In genomic region chr4:138119740-138120139, GRCm38 (mm10) we compare ENCODE assay signal across 8 mouse cellular contexts.
A peak's percentile ranks its signal among the peaks of the same experiment; 100 is the strongest.
DNase-seq lines count a peak whose midpoint lies in the region; ATAC-seq lines count a peak whose summit lies in the region.

No protein-coding gene starts in this region.

- peaks cover 5% of the 10 kb centered on the region for H3K4me1 ChIP-seq in heart, embryonic 12.5 days (replicated peaks)
- H3K4me1 ChIP-seq in hindbrain, embryonic 14.5 days (replicated peaks; ENCODE audit: control insufficient read depth, insufficient read depth, low read length) = no peaks in the 10 kb centered on the region

- H3K4me3 ChIP-seq in heart, embryonic 12.5 days = no peak overlapping the region
- H3K4me3 ChIP-seq in hindbrain, embryonic 14.5 days (replicated peaks; ENCODE audit: low read length) = no peak overlapping the region

- no peak overlapping the region for H3K27ac ChIP-seq in heart, embryonic 12.5 days (ENCODE audit: poor library complexity, severe bottlenecking)
- 0 out of 2 replicates have a peak overlapping the region, but pooled peaks have one; percentile 2 for H3K27ac ChIP-seq in hindbrain, embryonic 14.5 days

- peaks cover 62% of the 10 kb centered on the region for H3K36me3 ChIP-seq in heart, embryonic 12.5 days
- H3K36me3 ChIP-seq in hindbrain, embryonic 14.5 days (replicated peaks; ENCODE audit: control insufficient read depth, insufficient read depth) = peaks cover 33% of the 10 kb centered on the region

- peak; percentile 32 for DNase-seq in heart, postnatal 4 days
- peak; percentile 18 for DNase-seq in 3T3-L1 (ENCODE audit: low read depth, low spot score)
- peak; percentile 72 for DNase-seq in brain, adult 2 months (ENCODE audit: low read depth, low spot score)
- DNase-seq in hindbrain, embryonic 14.5 days (ENCODE audit: low spot score) = peak; percentile 57
- no peak for DNase-seq in urinary bladder, postnatal 25 days (ENCODE audit: low spot score)
- DNase-seq in right cerebral cortex, postnatal 36 days (ENCODE audit: low spot score in 2 of 2) = no peak
- no peak for DNase-seq in urinary bladder, adult 18-20 months (ENCODE audit: low spot score in 2 of 2)

- WGBS in heart, embryonic 12.5 days = 63% methylated on average over 10 of the region's 10 CpGs
- 46% methylated on average over 10 of the region's 10 CpGs for WGBS in hindbrain, embryonic 14.5 days

- H3K4me2 ChIP-seq in heart, embryonic 12.5 days = no peak overlapping the region
- H3K4me2 ChIP-seq in hindbrain, embryonic 14.5 days (replicated peaks) = no peak overlapping the region

- no peaks in the 10 kb centered on the region for H3K9me3 ChIP-seq in heart, embryonic 12.5 days (replicated peaks)
- no peaks in the 10 kb centered on the region for H3K9me3 ChIP-seq in hindbrain, embryonic 14.5 days (ENCODE audit: control insufficient read depth, low read length)

- no peak overlapping the region for H3K9ac ChIP-seq in heart, embryonic 12.5 days
- H3K9ac ChIP-seq in hindbrain, embryonic 14.5 days = no peak overlapping the region

- H3K27me3 ChIP-seq in heart, embryonic 12.5 days (replicated peaks) = no peaks in the 10 kb centered on the region
- no peaks in the 10 kb centered on the region for H3K27me3 ChIP-seq in hindbrain, embryonic 14.5 days (ENCODE audit: control insufficient read depth, insufficient read depth, low read length)

- no peak for ATAC-seq in heart, embryonic 12.5 days (ENCODE audit: insufficient number of reproducible peaks, low FRiP score)
- no peak for ATAC-seq in hindbrain, embryonic 14.5 days (ENCODE audit: low FRiP score)

Comparison
In these comparisons a context has a peak if more than half of its experiments do, and no peak if none do; other contexts are left out.
1. DNase-seq: peak in heart, postnatal 4 days (single experiment), 3T3-L1 (single experiment), brain, adult 2 months (single experiment) and hindbrain, embryonic 14.5 days (single experiment); none in urinary bladder, postnatal 25 days (single experiment), right cerebral cortex, postnatal 36 days (0 of 2) and urinary bladder, adult 18-20 months (0 of 2).